Mouse (Mus musculus) cerebellum, postnatal 4 days (tissue): Measurements from ENCODE around the gene Scn1a.

ENCODE experiments used
- DNase-seq, 2 experiments: peaks; one replicate each; pipeline ENCODE4 v3.0.0; 2022; ENCODE audit warnings: low spot score in 2 of 2, mixed read lengths in 1 of 2

The Scn1a gene

DNA sequence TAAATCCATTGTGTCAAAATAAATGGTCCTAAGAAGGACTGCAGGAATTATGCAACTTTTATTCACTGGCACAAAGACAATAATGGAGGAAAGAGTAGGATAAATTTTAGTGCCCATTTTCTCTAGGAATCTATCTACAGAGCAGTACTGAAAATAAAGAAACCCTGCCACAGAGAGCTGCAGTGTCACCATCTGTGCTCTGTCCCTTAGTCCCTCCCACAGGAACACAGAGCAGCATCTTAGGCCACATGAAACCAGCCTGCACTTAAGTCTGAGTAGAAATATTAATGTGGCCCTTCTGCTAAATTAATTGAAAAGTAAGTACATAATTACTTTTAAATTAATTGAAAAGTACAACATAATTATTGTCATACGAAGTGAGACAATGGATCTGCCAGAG lies 196.6 kb downstream of the Scn1a start:
- DNase-seq: no peak

GRCm38 (mm10) chr2:66240334-66240733 lies 200.3 kb downstream of the Scn1a start:
- no peak for DNase-seq

DNA sequence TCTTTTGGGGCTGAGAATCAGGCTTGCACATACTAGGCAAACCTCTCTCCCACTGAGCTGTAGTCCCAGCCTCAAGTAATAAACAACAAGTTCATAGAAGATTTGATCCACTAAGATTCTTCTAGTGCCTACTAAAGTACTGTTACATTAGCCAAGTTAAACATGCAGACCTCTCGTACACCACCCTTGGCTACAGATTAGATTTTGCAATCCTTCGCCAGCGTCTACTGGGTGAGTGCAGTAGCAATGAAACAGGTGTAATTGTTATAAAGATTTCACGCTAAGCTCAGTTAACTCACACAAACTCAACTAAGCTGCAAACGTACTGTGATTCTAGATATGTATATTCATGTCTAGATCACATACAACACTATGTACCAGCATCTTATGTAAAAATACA lies 201.8 kb downstream of the Scn1a start:
- no peak for DNase-seq

- DNase-seq: no peak
These were observed 219.7 kb downstream of the Scn1a start for GRCm38 (mm10) chr2:66220954-66221353.
